Mouse (Mus musculus) adipose tissue, adult 10 weeks (tissue): Measurements from ENCODE around the gene Ak4. TPM values are rescaled to one million over a fixed set of nuclear protein-coding genes. Genes with fewer than 3 reads are reported as not detected.

Experiments used
- polyA plus RNA-seq: library from polyadenylated mRNA; stranded (reverse); fragments of 350-450 nt; fragmentation: Illumina TruSeq; extraction: RNeasy Lipid Tissue Mini Kit (QIAGEN cat#74804); gene quantifications from one replicate; pipeline ENCODE4 v1.2.3, GENCODE M21; 2014; ENCODE audit warnings: low read depth, low replicate concordance

Ak4 gene
- 11.7 TPM for polyA plus RNA-seq

DNA sequence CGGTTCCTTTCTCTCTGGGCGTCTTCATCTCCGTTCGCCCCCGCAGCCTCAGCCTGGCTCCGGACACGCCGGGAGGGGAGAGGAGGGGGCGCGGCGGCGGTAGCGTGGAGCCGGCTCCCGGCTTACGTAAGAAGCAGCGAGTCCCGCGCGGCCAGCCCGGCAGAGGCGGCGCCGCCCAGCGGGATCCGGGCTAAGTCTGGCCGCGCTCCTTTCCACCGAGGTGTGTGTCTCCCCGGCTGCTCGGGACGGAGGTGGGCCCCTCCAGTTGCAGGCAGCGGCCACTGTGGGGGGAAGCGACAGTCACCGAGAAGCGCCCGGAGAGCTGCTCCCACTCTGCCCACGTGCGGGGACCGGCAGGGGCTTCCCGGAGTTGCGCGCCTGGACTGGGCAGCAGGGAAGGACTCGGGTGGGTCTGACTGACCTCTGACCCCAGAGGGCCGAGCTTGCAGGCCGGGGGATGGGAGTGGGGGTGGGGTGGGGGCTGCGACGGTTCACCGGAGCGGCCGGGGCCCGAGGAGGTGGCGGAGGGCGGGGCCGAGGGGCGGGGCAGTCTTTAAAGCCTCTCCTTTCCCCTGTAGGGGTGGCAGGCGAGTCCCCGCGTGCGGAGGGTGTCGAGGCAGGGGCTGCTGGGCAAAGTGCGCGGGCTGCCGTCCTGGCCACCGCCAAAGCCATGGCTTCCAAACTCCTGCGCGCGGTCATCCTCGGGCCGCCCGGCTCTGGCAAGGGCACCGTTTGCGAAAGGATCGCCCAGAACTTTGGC, at the start of gene Ak4:
TSS of gene Ak4 (plus strand) at position 127 of the 760 bp plus-strand sequence.

DNA sequence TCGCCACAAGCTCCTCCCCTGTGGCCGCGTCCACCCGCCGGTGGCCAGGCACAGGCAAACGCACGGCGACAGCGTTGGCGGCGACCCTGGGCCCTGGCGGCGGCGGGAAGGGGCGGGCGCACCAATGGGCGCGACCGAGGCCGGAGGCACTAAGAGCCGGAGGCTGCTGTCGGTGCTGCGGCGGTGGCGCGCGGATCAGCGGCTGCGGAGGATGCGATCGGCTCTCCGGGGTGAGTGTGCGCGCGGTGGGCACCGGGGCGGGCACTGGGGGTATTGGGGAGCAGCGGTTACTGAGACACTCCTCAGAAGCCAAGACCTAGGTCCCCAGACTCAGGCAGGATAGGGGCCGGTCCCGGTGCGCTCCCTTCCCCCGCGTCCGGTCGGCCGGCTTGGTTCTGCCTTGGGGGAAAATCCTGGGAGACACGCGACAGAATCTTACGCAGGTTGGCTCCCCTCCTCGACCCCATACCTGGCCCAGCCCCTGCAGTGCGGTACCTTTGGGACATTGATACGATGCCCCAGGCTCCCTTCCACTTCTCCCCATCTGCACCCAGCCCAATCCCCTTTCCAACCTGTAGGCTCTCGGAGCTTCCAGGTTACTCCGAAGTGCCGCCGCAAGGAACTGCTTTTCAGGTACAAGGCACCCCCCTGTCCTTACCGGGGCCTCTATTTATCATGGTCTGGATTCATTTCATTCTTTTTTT, 77.6 kb downstream of the Ak4 start, which contains the start of gene Dnajc6:
TSS of gene Dnajc6 (plus strand) at position 115 of the 704 bp plus-strand sequence.

Other genes starting within 250 kb of the Ak4 start
- 64.5 TPM for gene Jak1, start 154.0 kb upstream of the Ak4 start, polyA plus RNA-seq
- 4.7 TPM for gene Dnajc6, start 77.4 kb downstream of the Ak4 start, polyA plus RNA-seq
- gene Leprot, start 228.4 kb downstream of the Ak4 start, polyA plus RNA-seq = 71.2 TPM